Mouse (Mus musculus) intestine, postnatal 0 days (tissue): Measurements from ENCODE around the gene Ryk. TPM values are rescaled to one million over a fixed set of nuclear protein-coding genes. Genes with fewer than 3 reads are reported as not detected.

Source experiments
- ATAC-seq: fragments of 200-750 bp; cut with Nextera tagmentation; 2 replicates; pipeline ENCODE4 v1.8.0; 2017; ENCODE audit warnings: mild to moderate bottlenecking, moderate TSS enrichment, moderate library complexity
- H3K27ac ChIP-seq: fragments of 300-500 bp; sonication (generic); 2 replicates; pipeline ENCODE4 v1.5.1; 2014; ENCODE audit warnings: mild to moderate bottlenecking, low read depth, low read length, moderate library complexity
- H3K27me3 ChIP-seq: fragments of 300-500 bp; sonication (generic); replicated peaks from 2 replicates; pipeline ENCODE4 v1.6.1; 2014; ENCODE audit warnings: low read length, mixed read lengths; ENCODE audit not compliant: control insufficient read depth, insufficient read depth
- H3K36me3 ChIP-seq: fragments of 300-500 bp; sonication (generic); 2 replicates; pipeline ENCODE4 v1.6.1; 2014; ENCODE audit warnings: mild to moderate bottlenecking, moderate library complexity; ENCODE audit not compliant: control insufficient read depth, insufficient read depth
- H3K4me1 ChIP-seq: fragments of 300-500 bp; sonication (generic); replicated peaks from 2 replicates; pipeline ENCODE4 v1.6.1; 2014; ENCODE audit warnings: antibody characterized with exemption, low read length, mixed read lengths; ENCODE audit not compliant: control insufficient read depth, insufficient read depth
- H3K4me2 ChIP-seq: fragments of 300-500 bp; sonication (generic); replicated peaks from 2 replicates; pipeline ENCODE4 v1.6.1; 2014; ENCODE audit warnings: low read depth, mild to moderate bottlenecking, moderate library complexity
- H3K4me3 ChIP-seq: fragments of 300-500 bp; sonication (generic); 2 replicates; pipeline ENCODE4 v1.5.1; 2014; ENCODE audit warnings: low read depth, low read length
- H3K9ac ChIP-seq: fragments of 300-500 bp; sonication (generic); 2 replicates; pipeline ENCODE4 v1.6.1; 2014; ENCODE audit warnings: mild to moderate bottlenecking, low read depth, low read length
- H3K9me3 ChIP-seq: fragments of 300-500 bp; sonication (generic); 2 replicates; pipeline ENCODE4 v1.6.1; 2016; ENCODE audit warnings: mixed run types; ENCODE audit not compliant: control insufficient read depth
- CTCF ChIP-seq: sonication (generic); IDR thresholded peaks from 2 replicates; pipeline ENCODE4 v1.5.1; 2016; ENCODE audit warnings: low read depth, mild to moderate bottlenecking, control low read depth, antibody characterized with exemption, moderate library complexity
- WGBS: fragments of 180-500 bp; shearing (Covaris S2); extraction: QIAGEN DNeasy Blood & Tissue Kit; methylation state at CpG from one replicate; pipeline ENCODE4 v1.1.7; 2014; 5-methylcytosine and 5-hydroxymethylcytosine counted together
- polyA plus RNA-seq: library from polyadenylated mRNA; unstranded; fragments of >200 nt; fragmentation: Nextera tagmentation; extraction: Ambion mirVana; gene quantifications from 2 replicates; pipeline ENCODE4 v1.2.1, GENCODE M21; 2015

Gene Ryk
- polyA plus RNA-seq, 1 experiment from 2014 or later, result 23.9 TPM

DNA sequence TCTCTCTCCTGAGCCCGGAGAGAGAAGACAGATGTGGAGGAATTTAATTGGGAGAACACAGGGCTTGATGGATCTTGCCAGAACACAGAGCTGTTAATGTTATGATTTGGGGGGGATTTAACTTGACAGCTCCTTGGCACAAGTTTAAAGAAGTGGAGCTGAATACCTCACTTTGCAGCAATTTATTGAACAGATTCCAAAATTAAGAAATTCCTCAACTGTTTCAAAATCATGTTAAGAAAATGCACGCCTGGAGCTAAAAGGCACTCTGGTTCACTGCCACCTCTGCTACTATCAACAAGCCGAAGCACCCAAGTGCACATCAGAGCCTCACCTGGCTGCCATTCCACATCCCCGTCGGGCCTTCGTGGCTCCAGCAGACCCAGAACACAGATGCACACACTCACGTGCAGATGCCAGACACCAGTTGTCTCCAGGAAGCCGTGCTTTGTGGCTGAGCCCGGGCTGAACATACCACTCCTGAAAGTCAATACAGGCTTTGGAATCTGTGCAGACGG, 28.6 kb upstream of the Ryk start:
- WGBS, result 70% methylated on average over 10 of the region's 10 CpGs
- no peaks in the 10 kb centered on the region for H3K9me3 ChIP-seq
- H3K27ac ChIP-seq, result no peak overlapping the region
- H3K9ac ChIP-seq, result no peak overlapping the region
- no peak overlapping the region for H3K4me2 ChIP-seq
- no peaks in the 10 kb centered on the region for H3K4me1 ChIP-seq
- no peak overlapping the region for H3K4me3 ChIP-seq
- H3K36me3 ChIP-seq, result no peaks in the 10 kb centered on the region
- no peak for ATAC-seq
- TF ChIP-seq CTCF, result no peak
- H3K27me3 ChIP-seq, result no peaks in the 10 kb centered on the region

- no peak overlapping the region for H3K4me3 ChIP-seq
- 79% methylated on average over 5 of the region's 5 CpGs for WGBS
- ATAC-seq, result no peak
- H3K9me3 ChIP-seq, result no peaks in the 10 kb centered on the region
- H3K36me3 ChIP-seq, result no peaks in the 10 kb centered on the region
- no peaks in the 10 kb centered on the region for H3K27me3 ChIP-seq
- no peak overlapping the region for H3K9ac ChIP-seq
- H3K27ac ChIP-seq, result no peak overlapping the region
- H3K4me1 ChIP-seq, result no peaks in the 10 kb centered on the region
- TF ChIP-seq CTCF, result no peak
- no peak overlapping the region for H3K4me2 ChIP-seq
Measured at GRCm38 (mm10) chr9:102811192-102811591, 23.5 kb upstream of the Ryk start.

- no peak overlapping the region for H3K27ac ChIP-seq
- H3K4me3 ChIP-seq, result no peak overlapping the region
- no peak overlapping the region for H3K9ac ChIP-seq
- H3K27me3 ChIP-seq, result no peaks in the 10 kb centered on the region
- H3K9me3 ChIP-seq, result no peaks in the 10 kb centered on the region
- TF ChIP-seq CTCF, result no peak
- no peaks in the 10 kb centered on the region for H3K4me1 ChIP-seq
- ATAC-seq, result no peak
- H3K36me3 ChIP-seq, result no peaks in the 10 kb centered on the region
- H3K4me2 ChIP-seq, result no peak overlapping the region
Measured at GRCm38 (mm10) chr9:102818228-102818627, 16.5 kb upstream of the Ryk start.

- no peaks in the 10 kb centered on the region for H3K27me3 ChIP-seq
- 81% methylated on average over 7 of the region's 7 CpGs for WGBS
- no peak overlapping the region for H3K4me3 ChIP-seq
- no peak for TF ChIP-seq CTCF
- no peak overlapping the region for H3K27ac ChIP-seq
- no peaks in the 10 kb centered on the region for H3K36me3 ChIP-seq
- ATAC-seq, result no peak
- H3K4me2 ChIP-seq, result no peak overlapping the region
- H3K9ac ChIP-seq, result no peak overlapping the region
- no peaks in the 10 kb centered on the region for H3K9me3 ChIP-seq
- H3K4me1 ChIP-seq, result no peaks in the 10 kb centered on the region
Measured at GRCm38 (mm10) chr9:102828604-102829003, 6.1 kb upstream of the Ryk start.

DNA sequence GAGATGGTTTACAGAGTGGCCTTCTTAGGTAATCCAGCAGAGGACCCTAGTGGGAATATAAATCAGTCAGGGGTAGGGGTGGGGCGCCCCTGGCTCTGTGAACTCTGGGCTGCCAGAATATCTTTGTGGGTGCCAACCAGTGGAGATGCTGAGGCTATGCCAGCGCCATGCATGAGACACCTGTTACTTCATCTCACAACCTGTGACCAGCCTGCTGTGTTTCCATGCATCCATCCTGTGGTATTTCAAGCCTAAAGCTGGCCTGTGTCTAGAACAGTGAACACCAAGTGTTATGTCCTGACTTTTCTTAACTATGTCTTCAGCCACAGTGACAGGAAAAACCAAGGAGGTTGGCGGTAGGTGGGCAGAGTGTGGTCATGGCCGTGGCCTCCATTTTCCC, 3.2 kb upstream of the Ryk start:
- H3K4me2 ChIP-seq, result no peak overlapping the region
- no peak for TF ChIP-seq CTCF
- 89% methylated on average over 4 of the region's 4 CpGs for WGBS
- H3K4me3 ChIP-seq, result no peak overlapping the region
- H3K36me3 ChIP-seq, result no peaks in the 10 kb centered on the region
- no peaks in the 10 kb centered on the region for H3K9me3 ChIP-seq
- no peak for ATAC-seq
- 0 out of 2 replicates have a peak, but pooled peaks cover 10% of the 10 kb centered on the region for H3K4me1 ChIP-seq
- H3K27me3 ChIP-seq, result no peaks in the 10 kb centered on the region
- no peak overlapping the region for H3K9ac ChIP-seq
- no peak overlapping the region for H3K27ac ChIP-seq

DNA sequence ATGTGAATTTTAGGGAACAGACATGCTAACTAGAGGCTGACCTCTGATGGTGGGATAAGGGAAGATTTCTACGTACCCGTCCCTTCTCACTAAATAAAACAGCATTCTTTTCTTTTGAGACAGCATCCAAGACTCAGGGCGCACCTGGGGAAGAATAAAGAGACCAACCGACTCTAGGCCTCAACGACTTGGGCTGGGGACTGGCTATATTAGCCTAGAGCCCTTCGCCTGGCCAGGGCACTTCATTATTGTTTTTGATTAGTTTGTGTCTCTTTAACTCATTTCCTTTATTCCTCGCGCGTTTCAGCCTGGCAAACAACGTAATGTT, 339 bp upstream of the Ryk start:
- Histone ChIP-seq H3K4me1 (peaks cover 11% of the 10 kb centered on the region; the same call in 1 of the 2 replicates), H3K9ac (peak overlapping the region; percentile 88), H3K27ac (peak overlapping the region; percentile 89; the same call in 1 of the 2 replicates), H3K4me3 (peak overlapping the region; percentile 92), H3K36me3 (no peaks in the 10 kb centered on the region), H3K4me2 (peak overlapping the region; percentile 63), H3K9me3 (no peaks in the 10 kb centered on the region), H3K27me3 (no peaks in the 10 kb centered on the region)
- ATAC-seq, result no peak
- WGBS, result 12% methylated on average over 10 of the region's 10 CpGs
- TF ChIP-seq CTCF, result no peak

DNA sequence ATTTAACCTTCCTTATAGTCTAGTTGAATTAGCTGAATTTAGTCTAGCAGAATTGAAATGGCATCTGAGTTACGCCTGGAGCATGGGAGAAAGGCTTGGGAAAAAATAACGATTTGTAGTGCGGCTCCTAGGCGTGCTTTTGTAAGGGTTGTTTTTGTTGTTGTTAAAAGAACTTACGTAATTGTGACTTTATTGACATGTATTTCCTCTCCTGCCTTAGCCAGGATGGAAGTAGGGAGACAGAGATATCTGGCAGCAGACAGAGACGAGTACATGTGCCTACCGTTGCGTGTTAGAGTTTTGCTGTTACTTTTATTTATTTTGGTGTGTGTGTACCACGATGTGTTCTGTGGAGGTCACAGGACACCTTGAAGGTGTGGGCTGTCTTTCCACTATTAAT, 1.6 kb downstream of the Ryk start:
- H3K4me3 ChIP-seq, result peak overlapping the region; percentile 92; the same call in 1 of the 2 replicates
- peaks cover 19% of the 10 kb centered on the region; the same call in 1 of the 2 replicates for H3K4me1 ChIP-seq
- 40% methylated on average over 9 of the region's 9 CpGs for whole genome bisulfite sequencing
- peak overlapping the region; percentile 63 for H3K4me2 ChIP-seq
- peak overlapping the region; percentile 88; the same call in 1 of the 2 replicates for H3K9ac ChIP-seq
- H3K36me3 ChIP-seq, result no peaks in the 10 kb centered on the region
- ATAC-seq, result no peak
- no peak overlapping the region for H3K27ac ChIP-seq
- no peaks in the 10 kb centered on the region for H3K9me3 ChIP-seq
- no peak for TF ChIP-seq CTCF
- H3K27me3 ChIP-seq, result no peaks in the 10 kb centered on the region
